Mouse (Mus musculus): ENCODE measurements at regions not wholly inside any gene's neighbourhood (a gene's known extent, or its start where the extent isn't known, plus 50 kb on each side); places are given as distances from the start of the nearest gene placed in this dataset.
A peak's percentile ranks its signal among the peaks of the same experiment; 100 is the strongest.

DNA sequence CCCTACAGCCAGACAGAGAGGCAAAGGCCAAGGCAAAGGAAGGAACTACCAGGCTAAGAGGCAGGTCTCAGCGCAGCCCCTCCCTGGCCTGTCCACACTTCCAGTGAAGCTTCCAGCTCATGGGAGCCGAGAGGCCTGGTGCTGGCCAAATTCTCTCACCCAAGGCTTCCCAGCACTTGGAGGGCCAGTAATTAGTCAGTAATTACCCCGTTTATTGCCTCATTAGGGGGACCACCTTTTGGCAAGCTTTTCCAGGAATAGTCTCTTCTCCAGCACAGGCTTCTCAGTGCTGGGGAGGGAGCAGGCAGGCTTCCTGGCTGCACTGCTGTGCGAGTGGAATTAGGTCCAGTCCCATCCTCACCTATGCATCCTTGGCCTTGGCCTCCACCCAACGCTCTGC lies 252.8 kb upstream of the Nxpe4 start:
- no peak for ATAC-seq (replicated peaks; ENCODE audit: low read depth, poor library complexity, severe bottlenecking)

DNA sequence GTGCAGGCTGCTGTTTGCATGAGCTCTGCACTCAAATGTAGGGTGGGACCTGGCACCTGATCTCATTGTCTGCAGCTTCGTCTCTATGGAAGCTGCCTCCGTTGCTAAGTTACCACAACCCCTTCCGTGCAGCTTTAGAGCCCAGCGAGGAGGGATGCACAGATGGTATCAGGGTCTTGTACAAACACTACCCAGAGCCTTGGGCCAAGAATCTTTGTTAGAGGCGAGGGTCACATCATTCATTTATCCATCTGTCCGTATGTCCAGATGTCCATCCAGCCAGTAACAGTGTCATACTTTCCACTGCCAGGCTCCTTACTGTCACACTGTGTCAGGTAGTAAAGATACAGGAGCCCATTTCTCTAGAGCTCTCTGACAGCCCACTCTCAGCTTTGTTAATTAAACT lies 251.3 kb upstream of the Nxpe4 start:
- no peak for ATAC-seq (replicated peaks; ENCODE audit: low read depth, poor library complexity, severe bottlenecking)

DNA sequence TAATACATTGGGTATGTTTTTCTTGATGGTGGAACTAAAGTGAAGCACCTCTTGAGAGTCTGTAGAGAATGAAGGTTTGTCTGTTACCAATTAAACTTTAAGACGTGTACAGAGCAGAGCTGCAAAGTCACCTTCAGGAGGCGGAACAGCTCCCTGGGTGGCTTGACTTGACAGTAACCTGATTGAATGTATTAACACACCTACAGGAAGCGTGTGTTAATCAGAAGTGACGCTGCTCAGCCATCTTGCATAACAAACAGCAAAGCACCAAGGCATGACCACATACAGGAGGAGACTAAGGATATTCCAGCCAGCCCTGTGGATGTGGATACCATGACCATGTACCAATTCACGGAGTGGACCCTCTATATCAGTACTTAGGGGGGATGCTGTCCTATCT lies 249.0 kb upstream of the Nxpe4 start:
- no peak for ATAC-seq (replicated peaks; ENCODE audit: low read depth, poor library complexity, severe bottlenecking)

DNA sequence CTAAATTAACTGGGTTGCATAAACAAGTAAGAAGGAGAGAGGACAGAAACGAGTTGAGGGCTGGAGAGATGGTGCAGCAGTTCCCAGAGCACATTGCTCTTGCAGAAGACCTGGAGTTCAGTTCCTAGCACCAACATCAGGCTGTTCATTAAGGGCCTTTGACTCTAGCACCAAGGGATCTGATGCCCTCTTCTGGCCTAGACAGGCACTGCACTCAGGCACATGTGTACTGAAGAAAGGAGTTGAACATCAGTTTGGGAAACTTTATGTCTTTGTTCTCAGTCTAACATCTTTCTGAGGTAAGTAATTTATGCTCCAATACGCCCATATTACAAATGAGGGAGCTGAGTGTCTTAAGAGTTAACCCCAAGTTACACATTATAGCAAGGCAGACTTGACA lies 226.5 kb upstream of the Nxpe4 start:
- ATAC-seq (replicated peaks; ENCODE audit: low read depth, poor library complexity, severe bottlenecking) = peak; percentile 39; the same call in 1 of the 2 replicates

DNA sequence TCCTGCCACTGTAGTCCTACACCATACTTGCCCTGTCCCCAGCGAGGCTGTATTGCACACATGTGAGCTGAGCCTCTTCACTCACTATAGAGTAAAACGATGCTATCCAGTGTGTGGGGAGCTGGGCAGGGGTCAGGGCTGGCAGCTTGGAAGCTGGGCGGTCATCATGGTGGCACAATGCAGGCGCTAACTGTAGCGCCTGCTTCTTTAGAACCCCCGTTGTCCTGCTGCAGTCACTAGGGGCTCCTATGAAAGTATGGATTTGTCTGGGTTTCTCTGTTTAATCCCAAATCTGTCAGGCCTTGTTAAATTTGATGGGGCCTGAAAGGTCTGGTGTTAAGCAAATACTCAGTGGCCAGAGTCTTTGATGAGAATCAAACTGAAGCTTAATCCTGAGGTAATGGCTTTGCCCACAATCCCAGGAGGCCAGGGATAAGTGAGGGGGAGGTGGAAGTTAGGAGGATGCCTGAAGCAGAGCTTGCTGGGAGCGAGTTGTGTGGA lies 225.8 kb upstream of the Nxpe4 start:
- no peak for ATAC-seq (replicated peaks; ENCODE audit: low read depth, poor library complexity, severe bottlenecking)

DNA sequence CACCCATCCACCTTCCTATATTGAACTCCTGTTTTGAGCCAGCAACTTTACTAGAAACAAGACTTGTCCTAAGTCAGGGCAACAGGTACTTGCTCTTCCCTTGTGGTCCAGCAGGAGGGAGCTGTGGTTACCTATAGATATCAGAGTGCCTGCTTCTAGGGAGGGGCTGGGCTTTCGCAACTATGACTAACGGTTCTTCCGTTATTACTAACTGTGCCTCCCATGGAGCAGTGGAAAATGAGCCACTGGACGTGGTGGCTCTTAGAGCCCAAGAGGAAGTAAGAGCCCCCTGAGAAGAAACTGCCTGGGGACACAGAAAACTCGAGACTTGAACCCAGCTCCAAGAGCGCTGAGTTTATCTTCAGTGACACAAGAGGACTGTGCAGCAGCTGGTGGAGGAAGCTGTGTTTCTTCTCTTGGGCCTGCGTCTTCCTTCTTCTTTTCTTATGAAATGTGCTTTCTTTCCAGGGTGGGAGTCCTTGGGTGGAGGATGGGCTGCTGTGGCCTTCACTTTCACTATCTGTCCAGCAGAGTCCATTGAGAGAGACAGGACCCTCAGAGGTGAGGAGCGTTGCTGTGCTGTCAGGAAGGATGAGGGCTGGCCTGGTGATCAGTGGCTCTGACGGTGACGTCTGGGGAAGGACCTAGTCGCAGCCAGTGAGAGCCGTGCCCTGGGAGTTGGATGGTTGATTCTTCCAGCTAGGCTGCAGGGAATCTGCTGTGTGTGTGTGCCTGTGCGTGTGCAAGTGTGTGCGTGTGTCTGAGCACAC lies 222.7 kb upstream of the Nxpe4 start:
- ATAC-seq (replicated peaks; ENCODE audit: low read depth, poor library complexity, severe bottlenecking) = peak; percentile 68

DNA sequence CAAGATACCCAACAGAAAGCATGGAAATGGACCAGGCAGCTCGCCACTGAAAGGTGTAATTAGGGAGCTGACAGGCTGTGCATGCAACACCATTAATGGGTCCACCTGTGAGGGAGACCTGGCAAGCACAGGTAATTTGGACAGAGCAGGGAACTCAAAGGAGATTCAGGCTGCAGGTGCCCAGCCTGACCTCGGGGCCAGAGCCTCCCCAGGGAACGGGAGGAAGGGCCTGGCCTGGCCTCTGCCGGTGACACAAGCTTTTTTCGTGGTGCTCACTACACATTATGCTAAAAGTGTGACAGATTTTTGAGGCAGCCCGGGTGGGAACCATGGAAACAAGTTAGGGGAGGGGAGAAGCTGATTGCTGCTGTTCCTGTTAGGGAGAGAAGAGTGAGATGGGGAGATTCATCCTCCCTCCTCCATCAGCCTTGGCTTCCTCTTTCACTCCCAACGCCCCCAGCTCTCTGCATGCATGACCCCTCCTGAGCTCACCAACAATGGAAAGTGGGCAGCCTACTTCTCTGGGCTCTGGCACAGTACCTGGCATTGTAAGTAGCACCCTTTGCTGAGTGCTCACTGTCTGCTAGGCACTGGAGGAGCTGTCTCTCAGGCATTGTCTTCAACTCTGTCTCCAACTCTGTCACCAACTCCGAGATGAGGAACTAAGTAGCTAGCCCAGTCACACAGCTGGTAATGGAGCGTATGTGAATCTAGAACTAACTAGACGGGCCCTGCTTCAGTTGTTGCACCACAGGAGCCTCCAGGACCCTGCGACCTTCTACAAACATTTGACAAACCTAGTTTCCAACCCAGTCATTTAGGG lies 218.9 kb upstream of the Nxpe4 start:
- no peak for ATAC-seq (replicated peaks; ENCODE audit: low read depth, poor library complexity, severe bottlenecking)

DNA sequence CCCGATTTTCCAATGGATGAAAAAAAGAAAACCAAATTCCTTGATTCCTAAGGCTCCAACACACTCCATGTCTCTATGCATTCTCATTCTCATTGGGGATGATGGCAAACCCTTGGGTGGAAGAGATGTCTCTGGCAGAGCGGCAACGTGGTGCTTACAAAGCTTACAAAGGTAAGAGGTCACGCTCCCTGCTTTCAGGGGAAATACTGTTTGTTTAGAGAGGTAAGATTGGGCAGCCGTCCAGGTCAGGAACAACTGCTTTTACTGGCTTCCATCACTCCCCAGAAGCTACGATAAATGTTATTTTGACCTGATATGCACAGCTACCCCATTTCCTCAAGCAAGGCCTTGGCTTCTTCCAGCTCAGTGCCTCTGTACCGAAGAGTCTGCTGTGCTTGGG lies 215.6 kb upstream of the Nxpe4 start:
- ATAC-seq (replicated peaks; ENCODE audit: low read depth, poor library complexity, severe bottlenecking) = no peak

DNA sequence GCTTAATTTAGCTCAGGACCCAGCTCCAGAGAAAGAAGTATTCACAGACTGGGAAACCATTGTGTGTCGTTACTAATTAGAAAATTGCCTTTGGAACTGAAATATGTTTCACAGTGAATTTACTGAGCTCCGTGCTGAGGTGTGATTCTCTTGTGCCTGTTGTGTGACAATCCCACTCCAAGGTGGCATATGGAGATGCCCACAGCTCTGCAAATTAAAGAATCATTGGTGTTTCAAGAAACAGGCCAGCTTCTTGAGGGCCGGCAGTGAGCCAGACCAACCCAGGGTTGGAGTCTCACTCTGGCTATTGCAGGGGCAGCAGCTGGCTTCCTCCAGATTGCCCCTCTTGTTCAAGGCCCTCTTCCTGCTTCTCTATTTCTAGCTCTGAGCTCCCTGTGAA lies 203.9 kb upstream of the Nxpe4 start:
- ATAC-seq (replicated peaks; ENCODE audit: low read depth, poor library complexity, severe bottlenecking) = no peak

DNA sequence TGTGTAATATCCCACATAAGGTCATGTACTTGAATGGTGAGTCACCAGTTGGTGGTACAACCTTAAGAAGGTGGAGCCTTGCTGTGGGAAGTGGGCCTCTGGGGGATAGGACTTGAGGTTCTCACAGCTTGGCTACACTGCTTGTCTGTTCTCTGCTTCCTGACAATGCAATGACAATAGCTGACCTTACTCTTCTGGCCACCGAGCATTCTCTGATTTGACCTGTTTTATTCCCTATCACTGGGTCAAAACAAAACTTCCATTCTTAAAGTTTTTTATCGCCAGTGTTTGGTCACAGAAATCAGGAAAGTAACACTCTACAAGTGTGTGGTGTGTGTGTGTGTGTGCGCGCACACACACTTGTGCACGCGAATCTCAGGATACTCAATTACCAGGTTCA lies 203.0 kb upstream of the Nxpe4 start:
- ATAC-seq (replicated peaks; ENCODE audit: low read depth, poor library complexity, severe bottlenecking) = no peak

DNA sequence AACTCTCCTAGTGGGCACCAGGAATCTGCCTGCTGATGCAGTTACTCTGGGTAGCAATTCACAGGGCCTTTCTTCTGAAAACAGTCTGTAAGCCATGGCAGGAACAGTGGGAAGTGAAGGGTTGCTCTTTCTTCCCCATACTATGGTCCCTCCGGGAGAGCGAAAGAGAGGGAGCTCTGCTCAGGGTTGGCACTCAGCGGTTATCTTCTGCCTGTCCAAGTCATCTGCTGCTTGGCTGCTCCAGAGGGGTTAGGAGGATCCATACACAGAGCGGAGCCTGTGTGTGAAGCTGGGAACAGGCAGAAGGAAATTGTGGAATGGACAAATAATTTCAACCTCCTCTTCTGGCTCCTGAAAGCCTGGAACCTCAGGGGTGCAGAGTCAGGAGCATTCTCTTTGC lies 200.6 kb upstream of the Nxpe4 start:
- no peak for ATAC-seq (replicated peaks; ENCODE audit: low read depth, poor library complexity, severe bottlenecking)

DNA sequence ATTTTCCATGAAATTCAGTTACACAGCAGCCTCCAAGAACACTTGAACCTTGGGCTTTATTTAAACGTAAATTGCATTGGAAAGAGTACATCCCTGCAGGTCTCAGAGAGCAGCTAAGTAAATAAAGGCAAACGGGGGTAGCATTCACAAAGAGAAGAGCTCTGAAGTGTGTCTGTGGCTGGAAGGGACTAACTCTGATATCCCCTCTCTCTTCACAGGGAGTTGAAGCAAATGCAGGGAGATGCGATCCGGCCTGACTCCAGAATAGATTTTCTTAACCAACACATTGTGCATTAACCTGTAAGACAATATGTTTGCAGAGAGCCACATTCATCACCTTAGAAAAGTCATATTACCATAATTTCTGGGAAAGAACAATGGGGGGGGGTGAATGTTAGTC lies 199.7 kb upstream of the Nxpe4 start:
- no peak for ATAC-seq (replicated peaks; ENCODE audit: low read depth, poor library complexity, severe bottlenecking)

DNA sequence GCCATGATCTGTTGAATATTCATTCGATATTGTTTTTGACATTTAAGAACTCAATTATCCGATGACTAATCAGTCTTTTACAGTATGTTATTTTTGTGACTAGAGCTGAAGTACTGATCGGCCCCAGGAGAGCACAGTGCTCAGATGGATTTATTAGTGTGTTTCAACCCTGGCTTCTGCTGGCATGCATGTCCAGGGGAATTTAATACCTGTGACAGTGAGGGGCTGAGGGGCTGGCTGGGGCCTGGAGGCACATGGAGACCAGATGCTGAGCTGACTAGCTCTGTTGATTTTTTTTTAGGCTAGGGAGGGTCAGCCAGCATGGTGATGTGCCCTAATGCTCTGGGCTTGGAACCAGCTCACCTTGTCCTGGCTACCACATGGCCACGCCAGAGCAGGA lies 199.2 kb upstream of the Nxpe4 start:
- ATAC-seq (replicated peaks; ENCODE audit: low read depth, poor library complexity, severe bottlenecking) = no peak

DNA sequence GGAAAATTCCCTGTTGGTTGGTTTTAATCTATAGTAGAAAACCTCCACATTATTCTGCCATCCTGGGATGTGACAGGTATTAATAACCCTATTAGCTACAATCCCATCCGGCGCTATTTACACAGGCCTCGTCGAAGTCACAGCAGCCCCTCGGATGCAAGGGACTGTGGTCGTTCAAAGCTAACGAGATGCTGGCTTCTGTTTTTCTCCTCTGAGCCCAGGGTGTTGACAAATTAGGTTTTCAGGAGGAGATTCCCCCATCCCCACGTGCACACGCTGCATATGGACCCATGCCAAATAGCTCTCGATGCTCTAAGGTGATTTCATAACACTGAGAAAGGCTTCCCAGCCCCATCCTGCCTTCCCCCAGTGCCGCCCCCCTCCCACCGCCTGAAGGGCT lies 188.7 kb upstream of the Nxpe4 start:
- no peak for ATAC-seq (replicated peaks; ENCODE audit: low read depth, poor library complexity, severe bottlenecking)

DNA sequence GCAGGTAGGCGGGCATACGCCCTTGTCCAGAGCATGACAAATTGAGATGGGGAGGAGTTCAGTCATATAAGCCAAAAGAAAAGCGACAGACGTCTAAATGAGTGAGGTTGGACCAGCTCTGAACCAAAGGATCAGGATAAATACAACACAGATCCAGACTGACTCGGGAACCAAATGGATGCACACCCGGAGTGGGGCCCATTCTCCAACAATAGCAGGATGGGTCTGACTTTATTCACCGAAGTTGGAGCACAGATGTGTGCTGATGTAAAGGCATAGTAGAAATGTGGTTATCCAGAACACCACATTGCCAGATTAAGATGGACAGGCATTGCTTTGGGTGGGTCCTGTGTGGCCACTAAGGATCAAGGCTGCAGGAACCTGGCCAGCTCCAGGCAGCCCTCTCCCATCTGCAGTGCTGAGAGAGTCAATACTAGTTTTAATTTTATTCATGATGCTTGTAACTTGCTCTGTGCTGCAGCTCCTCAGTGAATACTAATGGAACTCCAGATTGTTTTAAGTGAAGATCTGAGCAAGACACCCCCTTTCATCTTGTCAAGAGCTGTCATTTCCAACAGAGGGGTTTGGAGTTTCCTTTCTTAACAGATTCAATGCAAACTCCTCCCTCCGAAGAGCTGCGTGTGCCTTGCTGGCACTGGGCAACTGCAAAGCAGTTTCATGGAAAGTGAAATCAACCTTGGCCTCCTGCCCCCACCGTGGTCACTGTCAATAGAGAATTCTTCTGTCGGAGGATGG lies 176.3 kb upstream of the Nxpe4 start:
- no peak for ATAC-seq (replicated peaks; ENCODE audit: low read depth, poor library complexity, severe bottlenecking)

DNA sequence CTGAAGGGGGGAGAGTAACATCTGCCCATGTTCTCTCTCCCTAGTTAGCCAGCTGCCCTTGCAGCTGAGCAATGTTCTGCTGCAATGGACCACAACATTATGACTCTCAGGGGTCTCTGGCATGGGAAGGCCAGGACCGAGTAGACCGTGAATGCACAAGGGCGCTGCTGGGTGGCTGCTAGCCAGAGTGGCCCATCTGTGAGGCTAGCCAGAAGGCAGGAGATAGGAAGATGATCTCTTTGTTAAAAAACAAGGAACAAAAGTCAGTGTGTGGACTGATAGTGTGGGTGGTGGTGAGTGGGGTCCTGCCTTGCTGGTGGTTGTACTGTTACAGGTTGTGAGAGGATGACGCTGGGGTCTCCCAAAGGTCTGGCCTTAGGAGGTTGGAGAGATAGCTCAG lies 174.6 kb upstream of the Nxpe4 start:
- no peak for ATAC-seq (replicated peaks; ENCODE audit: low read depth, poor library complexity, severe bottlenecking)

DNA sequence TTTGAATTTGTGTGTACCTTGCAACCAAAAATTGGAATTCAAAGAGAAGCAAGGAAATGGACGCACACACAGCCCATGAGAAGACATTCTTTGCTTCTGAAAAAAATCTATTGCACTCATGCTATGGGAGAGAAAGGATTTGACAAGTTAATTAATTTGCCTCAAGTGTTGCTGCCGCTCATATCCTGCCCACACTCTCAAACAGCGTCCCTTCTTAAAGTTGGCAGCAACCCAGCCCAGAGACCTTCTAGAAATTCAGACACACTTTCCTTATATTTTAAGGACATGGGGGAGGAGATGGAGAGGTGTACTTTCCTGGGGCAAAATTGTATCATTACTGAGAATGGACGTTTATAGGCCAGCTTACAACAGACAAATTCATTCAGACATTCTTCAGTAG lies 167.2 kb upstream of the Nxpe4 start:
- no peak for ATAC-seq (replicated peaks; ENCODE audit: low read depth, poor library complexity, severe bottlenecking)

DNA sequence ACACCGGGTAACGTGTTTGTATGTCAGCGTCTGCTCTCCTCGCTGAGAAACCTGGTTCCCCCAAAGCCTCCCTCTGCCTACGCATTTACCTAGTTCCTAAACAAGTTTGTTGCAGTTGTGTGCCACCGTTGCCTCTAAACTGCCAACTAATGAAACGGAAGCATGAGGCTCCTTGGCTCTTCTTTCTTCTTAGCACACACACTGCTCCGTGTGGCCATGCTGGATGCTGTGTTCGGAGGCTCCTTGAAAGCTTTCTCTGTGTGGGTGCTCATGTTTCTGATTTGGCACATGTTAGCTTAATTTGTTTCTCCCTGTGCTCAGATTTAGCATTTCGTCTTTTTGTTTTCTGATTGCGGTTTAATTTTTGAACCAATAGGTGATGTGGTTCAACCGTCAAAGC lies 162.2 kb upstream of the Nxpe4 start:
- ATAC-seq (replicated peaks; ENCODE audit: low read depth, poor library complexity, severe bottlenecking) = no peak

DNA sequence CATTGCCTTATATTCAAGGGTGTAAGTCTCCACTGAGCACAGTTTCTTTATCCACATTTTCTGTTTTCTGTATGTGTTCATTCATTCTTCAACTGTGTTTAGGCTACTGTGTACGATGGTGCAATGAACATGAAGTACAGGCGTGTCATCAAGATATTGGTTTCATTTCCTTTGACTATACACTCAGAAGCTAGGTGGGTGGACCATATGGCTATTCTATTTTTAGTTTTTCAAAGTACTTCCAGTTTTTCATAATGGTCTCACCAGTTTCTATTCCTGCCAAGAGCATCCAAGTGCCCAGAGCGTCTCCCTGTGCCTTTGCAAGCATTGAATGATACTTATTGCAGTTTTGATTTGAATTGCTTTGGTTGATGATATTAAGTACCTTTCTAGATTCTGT lies 132.8 kb upstream of the Nxpe4 start:
- ATAC-seq (replicated peaks; ENCODE audit: low read depth, poor library complexity, severe bottlenecking) = no peak

DNA sequence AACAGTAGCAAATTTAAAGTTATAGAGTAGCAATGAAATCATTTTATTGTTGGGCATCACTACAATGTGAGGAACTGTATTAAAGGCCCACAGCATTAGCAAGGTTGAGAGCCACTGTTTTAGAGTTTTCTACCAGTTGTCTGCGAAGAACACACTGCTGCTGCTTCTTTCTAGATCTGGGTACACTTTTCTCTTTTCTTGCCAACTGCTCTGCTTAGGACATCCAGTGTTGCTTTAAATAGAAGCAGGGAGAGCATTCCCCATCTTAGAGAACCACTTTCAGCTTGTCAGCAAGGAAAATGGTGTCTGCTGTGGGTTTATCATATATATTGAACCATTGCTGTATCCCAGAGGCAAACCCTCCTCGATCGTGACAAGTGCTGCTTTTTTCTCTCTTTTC lies 131.0 kb upstream of the Nxpe4 start:
- ATAC-seq (replicated peaks; ENCODE audit: low read depth, poor library complexity, severe bottlenecking) = no peak

DNA sequence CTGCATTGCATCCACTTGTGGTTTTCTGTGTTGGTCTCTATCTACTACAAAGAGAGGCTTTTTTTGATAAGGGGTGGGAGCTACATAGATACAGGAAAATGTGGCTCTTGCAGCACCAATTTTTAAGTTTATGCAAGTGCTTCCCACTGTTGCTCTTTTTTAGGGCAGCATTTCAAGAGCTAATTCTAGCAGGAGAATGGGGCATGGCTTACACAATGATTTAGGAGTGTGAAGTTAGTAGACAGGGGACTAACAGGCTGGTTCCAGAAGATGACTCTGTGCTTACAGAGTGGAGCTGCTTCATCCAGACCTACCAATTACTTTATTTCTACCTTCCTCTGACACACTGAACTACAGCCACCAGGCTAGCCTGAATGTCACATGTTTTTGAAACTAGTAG lies 125.9 kb upstream of the Nxpe4 start:
- no peak for ATAC-seq (replicated peaks; ENCODE audit: low read depth, poor library complexity, severe bottlenecking)
